Mouse (Mus musculus): ENCODE results near the gene Bcl2l11.

DNA sequence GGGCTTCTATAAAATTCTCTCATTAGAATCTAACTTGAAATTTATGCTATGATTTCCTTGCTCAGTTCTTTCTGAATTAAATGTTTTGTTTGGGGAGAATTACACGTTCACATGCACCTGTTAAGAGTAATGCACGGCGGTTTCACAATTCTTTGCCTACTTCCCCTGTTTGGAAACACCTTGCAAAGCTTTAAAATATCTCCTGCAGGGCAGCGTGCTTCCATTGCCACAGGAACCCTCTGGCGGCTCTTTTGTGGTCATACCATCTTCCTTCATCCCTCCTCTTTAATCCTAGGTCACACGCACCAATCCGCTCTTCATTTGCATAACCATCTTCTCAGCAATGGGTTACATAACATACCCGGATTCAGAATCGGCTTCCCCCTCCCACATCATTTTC, 14.3 kb upstream of the Bcl2l11 start:
- TF ChIP-seq GATA1 (IDR thresholded peaks at IDR 0.05; ENCODE audit: borderline replicate concordance, low read length), result no peak
- TF ChIP-seq FLI1 (IDR thresholded peaks at IDR 0.05; ENCODE audit: low read length), result no peak
